8 mouse cellular contexts compared by ENCODE assay signal in genomic region chr1:34842389-34842861, GRCm38 (mm10). TPM values are rescaled to one million over a fixed set of nuclear protein-coding genes. Genes with fewer than 3 reads are reported as not detected.
A peak's percentile ranks its signal among the peaks of the same experiment; 100 is the strongest.
DNase-seq lines count a peak whose midpoint lies in the region; ATAC-seq and TF ChIP-seq lines count a peak whose summit lies in the region.

No protein-coding gene starts in this region.

- peaks cover 26% of the 10 kb centered on the region for H3K36me3 ChIP-seq in heart, adult 2 months (ENCODE audit: control insufficient read depth, insufficient read depth, low read length)
- H3K36me3 ChIP-seq in MEL (ENCODE audit: control insufficient read depth in 1 of 2, insufficient read depth in 2 of 2, low read length in 2 of 2) = peaks cover 3 to 27% of the 10 kb centered on the region in 2 experiments
- no peaks in the 10 kb centered on the region for H3K36me3 ChIP-seq in heart, embryonic 15.5 days
- peaks cover 4% of the 10 kb centered on the region; the same call in 1 of the 2 replicates for H3K36me3 ChIP-seq in limb, embryonic 12.5 days
- peaks cover 4% of the 10 kb centered on the region; the same call in 1 of the 2 replicates for H3K36me3 ChIP-seq in midbrain, embryonic 13.5 days
- H3K36me3 ChIP-seq in thymus, adult 2 months (ENCODE audit: control insufficient read depth, insufficient read depth, low read length) = no peaks in the 10 kb centered on the region

- peaks cover 2% of the 10 kb centered on the region for H3K79me2 ChIP-seq in heart, adult 2 months (replicated peaks; ENCODE audit: control insufficient read depth, insufficient read depth, low read length)
- peaks cover 47% of the 10 kb centered on the region for H3K79me2 ChIP-seq in MEL (ENCODE audit: control insufficient read depth, insufficient read depth, low read length, poor library complexity)

- H3K9ac ChIP-seq in heart, adult 2 months (ENCODE audit: low read depth, low read length) = peak overlapping the region; percentile 97
- H3K9ac ChIP-seq in MEL (ENCODE audit: control insufficient read depth, low read depth, low read length, poor library complexity, severe bottlenecking) = peak overlapping the region; percentile 95
- peak overlapping the region; percentile 93 for H3K9ac ChIP-seq in heart, embryonic 15.5 days
- H3K9ac ChIP-seq in limb, embryonic 12.5 days (replicated peaks) = peak overlapping the region; percentile 94
- H3K9ac ChIP-seq in midbrain, embryonic 13.5 days (replicated peaks) = peak overlapping the region; percentile 93

- no peaks in the 10 kb centered on the region for H3K27me3 ChIP-seq in heart, adult 2 months (ENCODE audit: control insufficient read depth, insufficient read depth, low read length)
- H3K27me3 ChIP-seq in MEL (ENCODE audit: control insufficient read depth in 1 of 2, insufficient read depth in 2 of 2, low read length in 2 of 2) = no peaks in the 10 kb centered on the region
- no peaks in the 10 kb centered on the region for H3K27me3 ChIP-seq in heart, embryonic 15.5 days
- H3K27me3 ChIP-seq in limb, embryonic 12.5 days = no peaks in the 10 kb centered on the region
- H3K27me3 ChIP-seq in midbrain, embryonic 13.5 days = no peaks in the 10 kb centered on the region
- no peaks in the 10 kb centered on the region for H3K27me3 ChIP-seq in thymus, adult 2 months (ENCODE audit: control insufficient read depth, insufficient read depth, low read length)

- no peak for TF ChIP-seq RAD21 in MEL (IDR thresholded peaks at IDR 0.05; ENCODE audit: low read depth, low read length)

- TF ChIP-seq POLR2A in heart, adult 2 months (IDR thresholded peaks at IDR 0.05; ENCODE audit: insufficient read depth, low read depth, low read length) = no peak
- TF ChIP-seq POLR2A in MEL (IDR thresholded peaks at IDR 0.05; ENCODE audit: control insufficient read depth in 1 of 2, insufficient read depth in 1 of 2, low read depth in 1 of 2, low read length in 2 of 2, poor library complexity in 1 of 2) = no peak
- TF ChIP-seq POLR2A in thymus, adult 2 months (IDR thresholded peaks at IDR 0.05; ENCODE audit: control insufficient read depth, extremely low read depth, insufficient read depth, low read length, poor library complexity) = no peak

- DNase-seq in heart, adult 2 months = no peak
- no peak for DNase-seq in heart, adult 8-10 months (ENCODE audit: low spot score)
- peak; percentile 68 for DNase-seq in MEL (ENCODE audit: low read depth, low spot score)
- peak; percentile 41 for DNase-seq in embryo, embryonic 11.5 days (ENCODE audit: low read depth, low spot score)
- peak; percentile 58 for DNase-seq in thymus, adult 2 months

- ATAC-seq in heart, embryonic 15.5 days (replicated peaks; ENCODE audit: insufficient number of reproducible peaks, insufficient read depth, low FRiP score, low read depth) = peak; percentile 85
- peak; percentile 81 for ATAC-seq in limb, embryonic 12.5 days (ENCODE audit: insufficient number of reproducible peaks, insufficient read depth, low FRiP score, low TSS enrichment, low read depth)
- ATAC-seq in midbrain, embryonic 13.5 days = peak; percentile 94

- intact Hi-C loops in heart, adult 2 months (cut with DNase I) = no loop called here

- H3K9me3 ChIP-seq in MEL (replicated peaks; ENCODE audit: insufficient read depth, low read length) = no peaks in the 10 kb centered on the region
- H3K9me3 ChIP-seq in heart, embryonic 15.5 days (replicated peaks) = no peaks in the 10 kb centered on the region
- H3K9me3 ChIP-seq in limb, embryonic 12.5 days = no peaks in the 10 kb centered on the region
- no peaks in the 10 kb centered on the region for H3K9me3 ChIP-seq in midbrain, embryonic 13.5 days

- peaks cover 24% of the 10 kb centered on the region for H3K4me1 ChIP-seq in heart, adult 2 months (ENCODE audit: control insufficient read depth, insufficient read depth, low read length)
- H3K4me1 ChIP-seq in MEL (ENCODE audit: control insufficient read depth in 1 of 2, insufficient read depth in 2 of 2, low read length in 2 of 2) = peaks cover 0 to 11% of the 10 kb centered on the region in 2 experiments; a peak in 3 of 4 replicates
- peaks cover 42% of the 10 kb centered on the region for H3K4me1 ChIP-seq in heart, embryonic 15.5 days (replicated peaks)
- peaks cover 23% of the 10 kb centered on the region for H3K4me1 ChIP-seq in limb, embryonic 12.5 days (replicated peaks)
- peaks cover 43% of the 10 kb centered on the region for H3K4me1 ChIP-seq in midbrain, embryonic 13.5 days (replicated peaks)
- peaks cover 13% of the 10 kb centered on the region for H3K4me1 ChIP-seq in thymus, adult 2 months (replicated peaks; ENCODE audit: control insufficient read depth, insufficient read depth, low read length)

- WGBS in heart, adult 2 months = 2% methylated on average over 51 of the region's 51 CpGs
- under 1% methylated on average over 51 of the region's 51 CpGs for WGBS in heart, embryonic 15.5 days
- under 1% methylated on average over 40 of the region's 51 CpGs for WGBS in limb, embryonic 12.5 days
- under 1% methylated on average over 34 of the region's 51 CpGs for WGBS in midbrain, embryonic 13.5 days
- under 1% methylated on average over 44 of the region's 51 CpGs for WGBS in thymus, adult 2 months

- no peak for TF ChIP-seq EP300 in heart, adult 2 months (IDR thresholded peaks at IDR 0.05; ENCODE audit: insufficient read depth, low read depth, low read length)
- TF ChIP-seq EP300 in MEL (IDR thresholded peaks at IDR 0.05; ENCODE audit: low read depth in 1 of 2, low read length in 2 of 2) = no peak

- peak overlapping the region; percentile 97 for H3K27ac ChIP-seq in heart, adult 2 months
- H3K27ac ChIP-seq in MEL (ENCODE audit: control insufficient read depth, low read depth, low read length) = peak overlapping the region; percentile 82
- H3K27ac ChIP-seq in heart, embryonic 15.5 days = peak overlapping the region; percentile 98
- H3K27ac ChIP-seq in limb, embryonic 12.5 days = peak overlapping the region; percentile 97
- peak overlapping the region; percentile 97 for H3K27ac ChIP-seq in midbrain, embryonic 13.5 days
- H3K27ac ChIP-seq in thymus, adult 2 months (ENCODE audit: control insufficient read depth, insufficient read depth, low read length) = peak overlapping the region; percentile 53; the same call in 1 of the 2 replicates

- H3K4me3 ChIP-seq in heart, adult 2 months = peak overlapping the region; percentile 78
- peak overlapping the region; percentile 98 for H3K4me3 ChIP-seq in MEL (ENCODE audit: control insufficient read depth in 1 of 2, insufficient read depth in 1 of 2, low read depth in 2 of 2, low read length in 2 of 2)
- H3K4me3 ChIP-seq in heart, embryonic 15.5 days = peak overlapping the region; percentile 76
- H3K4me3 ChIP-seq in limb, embryonic 12.5 days (replicated peaks) = peak overlapping the region; percentile 67
- peak overlapping the region; percentile 70 for H3K4me3 ChIP-seq in midbrain, embryonic 13.5 days (replicated peaks)
- peak overlapping the region; percentile 83 for H3K4me3 ChIP-seq in thymus, adult 2 months (ENCODE audit: control insufficient read depth, insufficient read depth, low read length)

- TF ChIP-seq CTCF in heart, adult 2 months (IDR thresholded peaks at IDR 0.05) = peak; percentile 51
- TF ChIP-seq CTCF in MEL (IDR thresholded peaks at IDR 0.05 in 2 of 3, conservative IDR thresholded peaks at IDR 0.05 in 1 of 3; ENCODE audit: control insufficient read depth in 1 of 3, insufficient read depth in 1 of 3, low read depth in 2 of 3, low read length in 3 of 3, poor library complexity in 1 of 3, severe bottlenecking in 1 of 3) = 0 out of 6 replicates have a peak, but pooled peaks of 1 of the 3 experiments have one; percentile 8
- TF ChIP-seq CTCF in thymus, adult 2 months (IDR thresholded peaks at IDR 0.05; ENCODE audit: borderline replicate concordance, control insufficient read depth, extremely low read depth, insufficient read depth, low read length, poor library complexity) = no peak

- peak overlapping the region; percentile 81 for H3K4me2 ChIP-seq in heart, embryonic 15.5 days
- peak overlapping the region; percentile 92 for H3K4me2 ChIP-seq in limb, embryonic 12.5 days
- peak overlapping the region; percentile 91 for H3K4me2 ChIP-seq in midbrain, embryonic 13.5 days (replicated peaks)

TF ChIP-seq in MEL, 35 proteins besides CTCF, POLR2A, EP300 and RAD21 (continues in another document):
- no peak for TF ChIP-seq BHLHE40 (IDR thresholded peaks at IDR 0.05; ENCODE audit: borderline replicate concordance, low read depth, low read length)
- TF ChIP-seq JUND (IDR thresholded peaks at IDR 0.05; ENCODE audit: low read depth, low read length) = no peak
- TF ChIP-seq POLR2AphosphoS5 (IDR thresholded peaks at IDR 0.05; ENCODE audit: borderline replicate concordance, low read depth, low read length) = no peak
- peak; percentile 21; the same call in 1 of the 2 replicates for TF ChIP-seq MYC (IDR thresholded peaks at IDR 0.05; ENCODE audit: low read depth, low read length)
- no peak for TF ChIP-seq CHD2 (IDR thresholded peaks at IDR 0.05; ENCODE audit: low read length)
- no peak for TF ChIP-seq MEF2A (IDR thresholded peaks at IDR 0.05; ENCODE audit: extremely low read depth, insufficient replicate concordance, low read depth, low read length, poor library complexity, severe bottlenecking)
- no peak for TF ChIP-seq ZC3H11A (IDR thresholded peaks at IDR 0.05; ENCODE audit: low read depth, low read length)

RNA-seq across cellular contexts. Expression of gene Fam168b, which starts 0.4 kb away (rescaled TPM):
- 10 to 100 TPM; 47.6 to 50.6 TPM for total RNA-seq in heart, adult 2 months (2021)
- 148 and 155 TPM in 2 replicates for polyA plus RNA-seq in heart, adult 2 months (2012; rRNA removed)
- 10 to 100 TPM; 33.7 to 45.7 (median 38.6) TPM for total RNA-seq in heart, adult 8-10 months (2022)
- 72.7 and 78.9 TPM in 2 replicates for total RNA-seq in MEL (2012; rRNA removed)
- 100 to 1,000 TPM in 1 of 2 experiments, 10 to 100 TPM in 1; 97.4 to 136 TPM for polyA plus RNA-seq in MEL (2012; ENCODE audit: insufficient read depth in 1 of 2, insufficient read length in 2 of 2, low read depth in 1 of 2, low replicate concordance in 2 of 2, missing spikeins in 1 of 2)
- 32.9 and 50.4 TPM in 2 replicates for polyA plus RNA-seq in heart, embryonic 15.5 days (2015; fragmentation: Nextera tagmentation; extraction: Ambion mirVana)
- 133 and 140 TPM in 2 replicates for polyA plus RNA-seq in limb, embryonic 12.5 days (2016; fragmentation: Nextera tagmentation; extraction: Ambion mirVana)
- 131 and 143 TPM in 2 replicates for polyA plus RNA-seq in midbrain, embryonic 13.5 days (2015; fragmentation: Nextera tagmentation; extraction: Ambion mirVana)
- polyA plus RNA-seq in thymus, adult 2 months (2012; rRNA removed) = 917 and 1,025 TPM in 2 replicates

RNA-seq across cellular contexts. Expression of gene Plekhb2, which starts 7.4 kb away (rescaled TPM):
- 100 to 1,000 TPM; 102 to 117 TPM for total RNA-seq in heart, adult 2 months (2021)
- 72.7 and 108 TPM in 2 replicates for polyA plus RNA-seq in heart, adult 2 months (2012; rRNA removed)
- total RNA-seq in heart, adult 8-10 months (2022) = 100 to 1,000 TPM; 110 to 123 (median 116) TPM
- total RNA-seq in MEL (2012; rRNA removed) = 14.6 and 16.8 TPM in 2 replicates
- 10 to 100 TPM in 1 of 2 experiments, not detected in 1; 22.2 TPM for polyA plus RNA-seq in MEL (2012; ENCODE audit: insufficient read depth in 1 of 2, insufficient read length in 2 of 2, low read depth in 1 of 2, low replicate concordance in 2 of 2, missing spikeins in 1 of 2)
- polyA plus RNA-seq in heart, embryonic 15.5 days (2015; fragmentation: Nextera tagmentation; extraction: Ambion mirVana) = 60.0 and 60.8 TPM in 2 replicates
- 13.5 and 15.4 TPM in 2 replicates for polyA plus RNA-seq in limb, embryonic 12.5 days (2016; fragmentation: Nextera tagmentation; extraction: Ambion mirVana)
- 59.4 and 62.7 TPM in 2 replicates for polyA plus RNA-seq in midbrain, embryonic 13.5 days (2015; fragmentation: Nextera tagmentation; extraction: Ambion mirVana)
- 48.3 and 52.4 TPM in 2 replicates for polyA plus RNA-seq in thymus, adult 2 months (2012; rRNA removed)

Comparison
In these comparisons a context has a peak if more than half of its experiments do, and no peak if none do; other contexts are left out.
1. DNase-seq: peak in MEL (single experiment), embryo, embryonic 11.5 days (single experiment) and thymus, adult 2 months (single experiment); none in heart, adult 2 months (0 of 2) and heart, adult 8-10 months (single experiment).
2. Peak in every context shown above with its lines, with median percentiles within 50 percentile points of each other: H3K27ac ChIP-seq, H3K4me3 ChIP-seq, H3K9ac ChIP-seq, ATAC-seq and H3K4me2 ChIP-seq.